Mouse (Mus musculus): Measurements from ENCODE around the gene Myl6b.
"Not testable (repeated sequence)": the region's sequence is repeated elsewhere in the genome, so short reads cannot be mapped to it uniquely, and the experiment has no call there.

Gene Myl6b

GRCm38 (mm10) chr10:128493695-128494666, 4.5 kb downstream of the Myl6b start, which contains the start of gene Myl6:
Gene Myl6 (minus strand): TSS chr10:128494145.
- DNase-seq (ENCODE audit: low spot score): peak; percentile 98

GRCm38 (mm10) chr10:128493319-128493694, 5.2 kb downstream of the Myl6b start:
- peak; percentile 36 for DNase-seq (ENCODE audit: low spot score)

- DNase-seq (ENCODE audit: low spot score): peak; percentile 46
Measured at GRCm38 (mm10) chr10:128492633-128493311, 5.7 kb downstream of the Myl6b start.

- DNase-seq (ENCODE audit: low spot score): not testable (repeated sequence)
Measured at GRCm38 (mm10) chr10:128492051-128492450, 6.4 kb downstream of the Myl6b start.

- no peak for DNase-seq (ENCODE audit: low spot score)
Measured at GRCm38 (mm10) chr10:128491495-128491894, 7.0 kb downstream of the Myl6b start.

- no peak for DNase-seq (ENCODE audit: low spot score)
Measured at GRCm38 (mm10) chr10:128490912-128491311, 7.6 kb downstream of the Myl6b start.

- no peak for DNase-seq (ENCODE audit: low spot score)
Measured at GRCm38 (mm10) chr10:128490232-128490631, 8.3 kb downstream of the Myl6b start.

GRCm38 (mm10) chr10:128489785-128490184, 8.7 kb downstream of the Myl6b start:
- no peak for DNase-seq (ENCODE audit: low spot score)

- no peak for DNase-seq (ENCODE audit: low spot score)
Measured at GRCm38 (mm10) chr10:128489380-128489779, 9.1 kb downstream of the Myl6b start.

- DNase-seq (ENCODE audit: low spot score): no peak
Measured at GRCm38 (mm10) chr10:128488776-128489175, 9.7 kb downstream of the Myl6b start.

- DNase-seq (ENCODE audit: low spot score): no peak
Measured at GRCm38 (mm10) chr10:128487861-128488712, 10.4 kb downstream of the Myl6b start.

GRCm38 (mm10) chr10:128486370-128486769, 12.1 kb downstream of the Myl6b start:
- no peak for DNase-seq (ENCODE audit: low spot score)

- no peak for DNase-seq (ENCODE audit: low spot score)
Measured at GRCm38 (mm10) chr10:128474366-128474765, 24.1 kb downstream of the Myl6b start.

- no peak for DNase-seq (ENCODE audit: low spot score)
Measured at GRCm38 (mm10) chr10:128460270-128460630, 38.2 kb downstream of the Myl6b start.

GRCm38 (mm10) chr10:128459409-128460269, 38.8 kb downstream of the Myl6b start:
- DNase-seq (ENCODE audit: low spot score): peak; percentile 53

GRCm38 (mm10) chr10:128458719-128459408, 39.6 kb downstream of the Myl6b start, which contains the start of gene Smarcc2:
Gene Smarcc2 (plus strand): TSS chr10:128459248.
- peak; percentile 75 for DNase-seq (ENCODE audit: low spot score)

GRCm38 (mm10) chr10:128458348-128458718, 40.2 kb downstream of the Myl6b start:
- peak; percentile 91 for DNase-seq (ENCODE audit: low spot score)

- no peak for DNase-seq (ENCODE audit: low spot score)
Measured at GRCm38 (mm10) chr10:128457676-128458075, 40.8 kb downstream of the Myl6b start.

- peak; percentile 74 for DNase-seq (ENCODE audit: low spot score)
Measured at GRCm38 (mm10) chr10:128455280-128455679, 43.2 kb downstream of the Myl6b start.

- DNase-seq (ENCODE audit: low spot score): no peak
Measured at GRCm38 (mm10) chr10:128454471-128454870, 44.0 kb downstream of the Myl6b start.
